Mouse (Mus musculus) stomach, postnatal 0 days (tissue): ENCODE measurements around the gene Fam107b. TPM values are rescaled to one million over a fixed set of nuclear protein-coding genes. Genes with fewer than 3 reads are reported as not detected.

Experiments used
- ATAC-seq: fragments of 200-750 bp; cut with Nextera tagmentation; 2 replicates; pipeline ENCODE4 v1.8.0; 2017; ENCODE audit not compliant: low FRiP score, low TSS enrichment
- DNase-seq: peaks from one replicate; pipeline ENCODE4 v3.0.0-alpha.2; 2016; ENCODE audit warnings: low spot score
- H3K27ac ChIP-seq: fragments of 300-500 bp; sonication (generic); replicated peaks from 2 replicates; pipeline ENCODE4 v1.5.1; 2014; ENCODE audit warnings: mild to moderate bottlenecking, control low read depth
- H3K27me3 ChIP-seq: fragments of 300-500 bp; sonication (generic); 2 replicates; pipeline ENCODE4 v1.6.1; 2014; ENCODE audit warnings: low read length; ENCODE audit not compliant: control insufficient read depth, insufficient read depth
- H3K36me3 ChIP-seq: fragments of 300-500 bp; sonication (generic); 2 replicates; pipeline ENCODE4 v1.6.1; 2014; ENCODE audit warnings: low read length, mixed read lengths; ENCODE audit not compliant: control insufficient read depth, insufficient read depth
- H3K4me1 ChIP-seq: fragments of 300-500 bp; sonication (generic); replicated peaks from 2 replicates; pipeline ENCODE4 v1.6.1; 2014; ENCODE audit warnings: antibody characterized with exemption; ENCODE audit not compliant: control insufficient read depth, insufficient read depth
- H3K4me2 ChIP-seq: fragments of 300-500 bp; sonication (generic); replicated peaks from 2 replicates; pipeline ENCODE4 v1.6.1; 2014; ENCODE audit warnings: low read depth, mild to moderate bottlenecking, control low read depth, moderate library complexity
- H3K4me3 ChIP-seq: fragments of 300-500 bp; sonication (generic); 2 replicates; pipeline ENCODE4 v1.5.1; 2014; ENCODE audit warnings: low read depth, low read length, control low read depth
- H3K9ac ChIP-seq: fragments of 300-500 bp; sonication (generic); 2 replicates; pipeline ENCODE4 v1.6.1; 2014; ENCODE audit warnings: mild to moderate bottlenecking, low read length, control low read depth, mixed read lengths
- H3K9me3 ChIP-seq: fragments of 300-500 bp; sonication (generic); 2 replicates; pipeline ENCODE4 v1.6.1; 2016; ENCODE audit warnings: low read length; ENCODE audit not compliant: control insufficient read depth
- CTCF ChIP-seq: IDR thresholded peaks from 2 replicates; pipeline ENCODE4 v1.5.1; 2016; ENCODE audit warnings: antibody characterized with exemption, low read depth, mild to moderate bottlenecking, moderate library complexity
- EP300 ChIP-seq: optimal IDR thresholded peaks from 2 replicates; pipeline ENCODE3; 2016; ENCODE audit warnings: antibody characterized with exemption
- WGBS: fragments of 180-500 bp; shearing (Covaris S2); extraction: QIAGEN DNeasy Blood & Tissue Kit; methylation state at CpG from one replicate; pipeline ENCODE4 v1.1.7; 2014; 5-methylcytosine and 5-hydroxymethylcytosine counted together
- polyA plus RNA-seq: library from polyadenylated mRNA; unstranded; fragments of >200 nt; fragmentation: Nextera tagmentation; extraction: Ambion mirVana; gene quantifications from 2 replicates; pipeline ENCODE4 v1.2.1, GENCODE M21; 2015

Fam107b gene
- polyA plus RNA-seq, 1 experiment from 2014 or later = 46.4 TPM

- 96% methylated on average over 4 of the region's 4 CpGs for WGBS
- TF ChIP-seq EP300 (no peak), CTCF (no peak)
Observed at GRCm38 (mm10) chr2:3728090-3728489, 157.8 kb downstream of the Fam107b start.

GRCm38 (mm10) chr2:3729586-3729985 lies 159.3 kb downstream of the Fam107b start:
- Histone ChIP-seq H3K27me3 (no peaks in the 10 kb centered on the region), H3K4me3 (no peak overlapping the region), H3K4me1 (peaks cover 6% of the 10 kb centered on the region; the same call in 1 of the 2 replicates), H3K27ac (no peak overlapping the region), H3K9me3 (no peaks in the 10 kb centered on the region), H3K9ac (no peak overlapping the region), H3K4me2 (no peak overlapping the region), H3K36me3 (no peaks in the 10 kb centered on the region)
- 64% methylated on average over 3 of the region's 3 CpGs for WGBS
- no peak for ATAC-seq
- no peak for DNase-seq
- TF ChIP-seq EP300 (no peak), CTCF (no peak)

More at GRCm38 (mm10) chr2:3728090-3728489, 157.8 kb downstream of the Fam107b start:
- H3K4me1 ChIP-seq = peaks cover 9% of the 10 kb centered on the region; the same call in 1 of the 2 replicates
- H3K4me3 ChIP-seq = no peak overlapping the region
- DNase-seq (no peak), ATAC-seq (no peak)
- H3K27me3 ChIP-seq = no peaks in the 10 kb centered on the region
- H3K9ac ChIP-seq = no peak overlapping the region
- H3K9me3 ChIP-seq = no peaks in the 10 kb centered on the region
- no peaks in the 10 kb centered on the region for H3K36me3 ChIP-seq
- no peak overlapping the region for H3K27ac ChIP-seq
- H3K4me2 ChIP-seq = no peak overlapping the region

GRCm38 (mm10) chr2:3730744-3731143 lies 160.5 kb downstream of the Fam107b start:
- Histone ChIP-seq H3K36me3 (no peaks in the 10 kb centered on the region), H3K4me1 (peaks cover 6% of the 10 kb centered on the region; the same call in 1 of the 2 replicates), H3K27ac (no peak overlapping the region), H3K9me3 (no peaks in the 10 kb centered on the region), H3K4me3 (no peak overlapping the region), H3K9ac (no peak overlapping the region), H3K27me3 (no peaks in the 10 kb centered on the region), H3K4me2 (no peak overlapping the region)
- TF ChIP-seq EP300 (no peak), CTCF (no peak)
- no peak for ATAC-seq
- no peak for DNase-seq
- 74% methylated on average over 10 of the region's 10 CpGs for WGBS

GRCm38 (mm10) chr2:3731316-3732015 lies 161.2 kb downstream of the Fam107b start:
- Histone ChIP-seq H3K4me3 (no peak overlapping the region), H3K9ac (no peak overlapping the region), H3K4me1 (peaks cover 3% of the 10 kb centered on the region; the same call in 1 of the 2 replicates), H3K36me3 (no peaks in the 10 kb centered on the region), H3K27me3 (no peaks in the 10 kb centered on the region), H3K4me2 (no peak overlapping the region), H3K9me3 (no peaks in the 10 kb centered on the region), H3K27ac (no peak overlapping the region)
- no peak for DNase-seq
- ATAC-seq = no peak
- no peak for TF ChIP-seq EP300
- no peak for TF ChIP-seq CTCF
- 88% methylated on average over 14 of the region's 14 CpGs for WGBS

GRCm38 (mm10) chr2:3737917-3738694 lies 167.8 kb downstream of the Fam107b start:
- no peaks in the 10 kb centered on the region for H3K9me3 ChIP-seq
- WGBS = 58% methylated on average over 6 of the region's 6 CpGs
- H3K27ac ChIP-seq = no peak overlapping the region

GRCm38 (mm10) chr2:3738734-3739133 lies 168.4 kb downstream of the Fam107b start:
- no peak overlapping the region for H3K27ac ChIP-seq
- H3K27me3 ChIP-seq = no peaks in the 10 kb centered on the region
- no peaks in the 10 kb centered on the region for H3K9me3 ChIP-seq
- ATAC-seq (no peak), DNase-seq (no peak)
- no peak overlapping the region for H3K4me2 ChIP-seq
- H3K9ac ChIP-seq = no peak overlapping the region
- no peak overlapping the region for H3K4me3 ChIP-seq
- 72% methylated on average over 12 of the region's 12 CpGs for WGBS
- no peaks in the 10 kb centered on the region for H3K36me3 ChIP-seq
- H3K4me1 ChIP-seq = no peaks in the 10 kb centered on the region; the same call in 1 of the 2 replicates
- TF ChIP-seq CTCF (no peak), EP300 (no peak)

More at GRCm38 (mm10) chr2:3737917-3738694, 167.8 kb downstream of the Fam107b start:
- no peak overlapping the region for H3K4me3 ChIP-seq
- no peaks in the 10 kb centered on the region; the same call in 1 of the 2 replicates for H3K4me1 ChIP-seq
- no peaks in the 10 kb centered on the region for H3K27me3 ChIP-seq
- no peak for ATAC-seq
- DNase-seq = no peak
- no peak overlapping the region for H3K4me2 ChIP-seq
- H3K36me3 ChIP-seq = no peaks in the 10 kb centered on the region
- H3K9ac ChIP-seq = no peak overlapping the region
- TF ChIP-seq CTCF (no peak), EP300 (no peak)
